Mouse (Mus musculus): ENCODE results near the gene Lrrn4.

GRCm38 (mm10) chr2:132927871-132928270, 47.2 kb upstream of the Lrrn4 start:
- TF ChIP-seq CTCF (IDR thresholded peaks at IDR 0.05; ENCODE audit: insufficient read depth, low read length) = no peak
- TF ChIP-seq POLR2A (IDR thresholded peaks at IDR 0.05; ENCODE audit: borderline replicate concordance, extremely low read depth, low read depth, low read length) = no peak
